8 mouse cellular contexts compared by ENCODE assay signal in genomic region chr12:100639680-100640079, GRCm38 (mm10).
DNase-seq lines count a peak whose midpoint lies in the region; ATAC-seq lines count a peak whose summit lies in the region.
"Had no signal": no experiment of that assay in that cellular context is flagged by ENCODE, and none has a peak within 500 bp of the region (broad histone marks: within the 10 kb centered on the region; RNA-seq: fewer than 3 reads in every experiment).

No protein-coding gene starts in this region.

- no peaks in the 10 kb centered on the region for H3K4me1 ChIP-seq in liver, embryonic 11.5 days (replicated peaks; ENCODE audit: control insufficient read depth, insufficient read depth, low read length)
- no peaks in the 10 kb centered on the region for H3K4me1 ChIP-seq in lung, embryonic 16.5 days (replicated peaks; ENCODE audit: control insufficient read depth, insufficient read depth, low read length)
- H3K4me1 ChIP-seq: hindbrain, embryonic 15.5 days had no signal

- H3K4me3 ChIP-seq in liver, embryonic 11.5 days (ENCODE audit: low read depth, low read length), result no peak overlapping the region
- H3K4me3 ChIP-seq in lung, embryonic 16.5 days (ENCODE audit: low read length), result no peak overlapping the region
- H3K4me3 ChIP-seq: hindbrain, embryonic 15.5 days had no signal

- H3K27me3 ChIP-seq in liver, embryonic 11.5 days (replicated peaks; ENCODE audit: control insufficient read depth, insufficient read depth, low read length), result no peaks in the 10 kb centered on the region
- H3K27me3 ChIP-seq in lung, embryonic 16.5 days (ENCODE audit: control insufficient read depth, insufficient read depth, low read depth, low read length), result no peaks in the 10 kb centered on the region
- H3K27me3 ChIP-seq: hindbrain, embryonic 15.5 days had no signal

- no peaks in the 10 kb centered on the region for H3K36me3 ChIP-seq in liver, embryonic 11.5 days (ENCODE audit: control insufficient read depth, insufficient read depth, low read length)
- H3K36me3 ChIP-seq in lung, embryonic 16.5 days (ENCODE audit: control insufficient read depth, insufficient read depth, low read length), result no peaks in the 10 kb centered on the region
- H3K36me3 ChIP-seq: hindbrain, embryonic 15.5 days had no signal

- no peak for ATAC-seq in liver, embryonic 11.5 days (replicated peaks; ENCODE audit: low FRiP score)
- ATAC-seq in activated CD4-positive, CD25-positive, alpha-beta regulatory T cell, adult 4 months, result peak; percentile 37
- ATAC-seq in lung, embryonic 16.5 days (ENCODE audit: low read depth), result 0 out of 2 replicates have a peak, but pooled peaks have one; percentile 41

- H3K27ac ChIP-seq in liver, embryonic 11.5 days (ENCODE audit: low read depth, low read length), result no peak overlapping the region
- no peak overlapping the region for H3K27ac ChIP-seq in lung, embryonic 16.5 days (ENCODE audit: low read length)
- H3K27ac ChIP-seq: hindbrain, embryonic 15.5 days had no signal

- no peaks in the 10 kb centered on the region for H3K9me3 ChIP-seq in liver, embryonic 11.5 days (ENCODE audit: control insufficient read depth, low read length)
- no peaks in the 10 kb centered on the region for H3K9me3 ChIP-seq in lung, embryonic 16.5 days (ENCODE audit: control insufficient read depth, low read length)
- H3K9me3 ChIP-seq: hindbrain, embryonic 15.5 days had no signal

- DNase-seq in liver, result peak; percentile 34
- DNase-seq in liver, embryonic 11.5 days (ENCODE audit: low spot score), result no peak
- peak; percentile 37 for DNase-seq in forelimb bud, embryonic 11.5 days (ENCODE audit: low read depth, low spot score)
- DNase-seq in kidney, postnatal 25 days, result peak; percentile 34 to 60
- DNase-seq in right cerebral cortex, postnatal 4 days, result peak; percentile 35

- no peak overlapping the region for H3K4me2 ChIP-seq in liver, embryonic 11.5 days
- H3K4me2 ChIP-seq in lung, embryonic 16.5 days (ENCODE audit: low read depth, low read length), result no peak overlapping the region
- H3K4me2 ChIP-seq: hindbrain, embryonic 15.5 days had no signal

- 40% methylated on average over 7 of the region's 7 CpGs for WGBS in liver, embryonic 11.5 days
- 15% methylated on average over 7 of the region's 7 CpGs for WGBS in lung, embryonic 16.5 days

- no peak overlapping the region for H3K9ac ChIP-seq in liver, embryonic 11.5 days (ENCODE audit: low read depth, low read length)
- H3K9ac ChIP-seq in lung, embryonic 16.5 days (ENCODE audit: low read length), result no peak overlapping the region
- H3K9ac ChIP-seq: hindbrain, embryonic 15.5 days had no signal
